Mouse (Mus musculus): ENCODE data around the gene Spryd7.

DNA sequence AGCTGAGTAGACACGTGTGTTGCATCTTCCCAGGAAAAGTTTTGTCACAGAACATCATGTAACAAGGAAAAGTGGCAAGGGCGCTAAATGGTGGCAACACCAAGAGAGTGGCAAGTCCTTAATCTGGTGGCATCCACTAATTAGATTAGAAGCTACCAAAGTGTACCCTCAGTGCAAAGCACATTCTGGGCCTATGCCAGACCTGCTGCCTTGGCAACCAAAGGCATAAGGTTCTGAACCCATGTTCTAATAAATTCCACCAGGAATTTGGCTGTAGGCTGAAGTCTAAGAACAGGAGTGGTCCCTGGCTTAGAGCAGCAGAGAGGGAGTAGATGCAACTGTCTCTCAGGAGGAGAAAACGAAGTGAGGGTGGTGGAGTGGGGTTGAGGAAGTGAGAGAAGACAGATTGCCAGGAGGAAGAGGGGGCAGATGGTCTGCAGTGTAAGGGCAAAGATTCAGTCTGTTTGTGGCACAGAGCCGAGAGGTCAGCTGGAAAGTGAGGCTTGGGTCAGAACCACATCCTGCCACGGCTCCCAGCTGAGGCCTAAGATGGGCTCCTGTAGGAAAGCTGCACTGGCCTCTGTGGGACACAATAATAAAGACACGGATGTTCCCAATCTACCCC lies 63.1 kb downstream of the Spryd7 start:
- TF ChIP-seq POLR2A (IDR thresholded peaks at IDR 0.05; ENCODE audit: borderline replicate concordance, extremely low read depth, insufficient read depth, insufficient read length, poor library complexity, severe bottlenecking) (no peak), CTCF (IDR thresholded peaks at IDR 0.05; ENCODE audit: borderline replicate concordance, extremely low read depth, insufficient read depth, insufficient read length) (no peak)
